Mouse (Mus musculus) T-helper 1 cell (primary cell): ENCODE measurements around the gene Ric1.
"Not testable (repeated sequence)": the region's sequence is repeated elsewhere in the genome, so short reads cannot be mapped to it uniquely, and the experiment has no call there.

Source experiments
- in situ Hi-C: fragments of 300-600 bp; cut with MboI, MseI; formaldehyde crosslinking; loops from one replicate; pipeline ENCODE4 v1.15.1; 2025; ENCODE audit warnings: high pct_unique_total_duplicates

Ric1 gene

GRCm38 (mm10) chr19:29523701-29524100, 1.6 kb downstream of the Ric1 start:
- in situ Hi-C loops = loop anchor here (25.0 kb wide), 1 partner anchor 461 kb away; no protein-coding TSS in a partner anchor

- in situ Hi-C loops = loop anchor here (25.0 kb wide), 1 partner anchor 462 kb away; no protein-coding TSS in a partner anchor
Observed at GRCm38 (mm10) chr19:29524614-29525013, 2.5 kb downstream of the Ric1 start.

- in situ Hi-C loops = not testable (repeated sequence)
Observed at GRCm38 (mm10) chr19:29525588-29525987, 3.5 kb downstream of the Ric1 start.

GRCm38 (mm10) chr19:29526837-29527236, 4.8 kb downstream of the Ric1 start:
- in situ Hi-C loops = no loop called here

GRCm38 (mm10) chr19:29527299-29527698, 5.2 kb downstream of the Ric1 start:
- in situ Hi-C loops = no loop called here

- in situ Hi-C loops = no loop called here
Observed at GRCm38 (mm10) chr19:29528568-29528967, 6.5 kb downstream of the Ric1 start.

GRCm38 (mm10) chr19:29534030-29534429, 11.9 kb downstream of the Ric1 start:
- in situ Hi-C loops = no loop called here

GRCm38 (mm10) chr19:29542256-29542970, 20.3 kb downstream of the Ric1 start:
- in situ Hi-C loops = no loop called here

- in situ Hi-C loops = no loop called here
Observed at GRCm38 (mm10) chr19:29544026-29544425, 21.9 kb downstream of the Ric1 start.

- in situ Hi-C loops = no loop called here
Observed at GRCm38 (mm10) chr19:29550618-29551017, 28.5 kb downstream of the Ric1 start.

GRCm38 (mm10) chr19:29551128-29551527, 29.0 kb downstream of the Ric1 start:
- in situ Hi-C loops = no loop called here

GRCm38 (mm10) chr19:29551980-29552379, 29.9 kb downstream of the Ric1 start:
- in situ Hi-C loops = not testable (repeated sequence)

- in situ Hi-C loops = not testable (repeated sequence)
Observed at GRCm38 (mm10) chr19:29557171-29557845, 35.2 kb downstream of the Ric1 start.

GRCm38 (mm10) chr19:29562166-29562565, 40.1 kb downstream of the Ric1 start:
- in situ Hi-C loops = no loop called here

- in situ Hi-C loops = no loop called here
Observed at GRCm38 (mm10) chr19:29562603-29563002, 40.5 kb downstream of the Ric1 start.

GRCm38 (mm10) chr19:29563258-29563779, 41.2 kb downstream of the Ric1 start:
- in situ Hi-C loops = no loop called here

GRCm38 (mm10) chr19:29566512-29566911, 44.4 kb downstream of the Ric1 start:
- in situ Hi-C loops = no loop called here

- in situ Hi-C loops = no loop called here
Observed at GRCm38 (mm10) chr19:29582439-29582838, 60.4 kb downstream of the Ric1 start.

- in situ Hi-C loops = no loop called here
Observed at GRCm38 (mm10) chr19:29583734-29584133, 61.7 kb downstream of the Ric1 start.

- in situ Hi-C loops = not testable (repeated sequence)
Observed at GRCm38 (mm10) chr19:29593783-29594182, 71.7 kb downstream of the Ric1 start.

GRCm38 (mm10) chr19:29596276-29596675, 74.2 kb downstream of the Ric1 start:
- in situ Hi-C loops = no loop called here

- in situ Hi-C loops = no loop called here
Observed at GRCm38 (mm10) chr19:29596985-29597384, 74.9 kb downstream of the Ric1 start.

- in situ Hi-C loops = no loop called here
Observed at GRCm38 (mm10) chr19:29598981-29599380, 76.9 kb downstream of the Ric1 start.
